Mouse (Mus musculus): Measurements from ENCODE around the gene Vmn1r3. TPM values are rescaled to one million over a fixed set of nuclear protein-coding genes. Genes with fewer than 3 reads are reported as not detected.
"Not testable (repeated sequence)": the region's sequence is repeated elsewhere in the genome, so short reads cannot be mapped to it uniquely, and the experiment has no call there.

Gene Vmn1r3
- total RNA-seq (2014; rRNA removed) (not detected in 2 replicates), polyA plus RNA-seq (2012; rRNA removed) (not detected in 2 replicates)

DNA sequence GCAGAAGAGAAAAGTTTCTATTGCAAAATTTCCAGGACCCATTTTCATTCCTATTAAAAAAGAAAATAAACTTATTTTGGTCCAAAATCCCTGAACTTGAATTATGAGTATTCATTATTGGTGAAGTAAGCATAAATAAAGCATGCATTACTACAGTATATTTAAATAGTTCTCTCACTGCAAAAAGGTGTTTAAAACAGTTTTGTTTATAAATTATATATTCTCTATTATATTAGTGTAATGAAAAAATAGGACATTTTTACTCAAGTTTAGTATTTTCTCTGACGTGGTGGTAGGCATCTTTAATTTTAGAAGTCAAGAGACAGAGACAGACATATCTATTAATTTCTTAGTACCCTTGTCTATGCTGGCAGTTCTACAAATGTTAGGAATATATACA is at the start of gene Vmn1r3:
Gene Vmn1r3, minus strand, starts transcription at position 101 of the 400 bp plus-strand sequence.
- H3K79me2 ChIP-seq (ENCODE audit: control insufficient read depth, insufficient read depth, low read length); H3K4me1 ChIP-seq (ENCODE audit: control insufficient read depth, insufficient read depth, low read length); H3K27me3 ChIP-seq (ENCODE audit: control insufficient read depth, insufficient read depth, low read length); H3K9ac ChIP-seq (ENCODE audit: low read depth, low read length); H3K4me3 ChIP-seq (ENCODE audit: insufficient read depth, low read depth, low read length); DNase-seq (ENCODE audit: extremely low read depth, low read depth, low spot score); H3K27ac ChIP-seq (replicated peaks; ENCODE audit: insufficient read depth, low read depth, low read length); H3K36me3 ChIP-seq (ENCODE audit: control insufficient read depth, insufficient read depth, low read length): not testable (repeated sequence)
- 86% methylated on average over 1 of the region's 1 CpGs for WGBS

DNA sequence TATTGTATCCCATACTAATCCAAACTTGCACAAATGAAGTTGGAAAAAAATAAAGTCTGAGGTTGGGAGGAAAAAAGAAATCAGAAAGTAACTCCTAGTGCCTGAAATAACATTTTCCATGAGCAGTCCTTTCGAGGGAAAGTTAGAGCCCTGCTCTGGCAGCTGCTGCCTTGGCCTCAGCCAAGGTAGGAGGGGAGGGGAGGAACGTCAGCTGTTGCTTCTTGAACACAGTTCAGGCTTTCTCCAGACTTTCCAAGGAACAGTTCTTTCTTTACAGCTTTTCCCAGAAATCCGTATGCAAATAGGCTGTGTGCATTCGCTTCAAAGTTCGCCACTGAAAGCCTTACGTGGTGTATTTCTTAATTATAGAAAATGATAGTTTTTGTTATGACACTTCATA is 46.9 kb upstream of the Vmn1r3 start:
- no peak for DNase-seq (ENCODE audit: extremely low read depth, low read depth, low spot score)
- no peak overlapping the region for H3K4me3 ChIP-seq (ENCODE audit: insufficient read depth, low read depth, low read length)
- WGBS: 71% methylated on average over 6 of the region's 6 CpGs
- no peak overlapping the region for H3K27ac ChIP-seq (replicated peaks; ENCODE audit: insufficient read depth, low read depth, low read length)
- TF ChIP-seq CTCF (IDR thresholded peaks at IDR 0.05; ENCODE audit: low read depth, low read length) (no peak), POLR2A (IDR thresholded peaks at IDR 0.05; ENCODE audit: extremely low read depth, insufficient read depth, low read length) (no peak)
- no peaks in the 10 kb centered on the region for H3K27me3 ChIP-seq (ENCODE audit: control insufficient read depth, insufficient read depth, low read length)
- no peaks in the 10 kb centered on the region for H3K79me2 ChIP-seq (ENCODE audit: control insufficient read depth, insufficient read depth, low read length)
- H3K36me3 ChIP-seq (ENCODE audit: control insufficient read depth, insufficient read depth, low read length): no peaks in the 10 kb centered on the region
- no peaks in the 10 kb centered on the region for H3K4me1 ChIP-seq (ENCODE audit: control insufficient read depth, insufficient read depth, low read length)
- no peak overlapping the region for H3K9ac ChIP-seq (ENCODE audit: low read depth, low read length)

- Histone ChIP-seq H3K79me2 (ENCODE audit: control insufficient read depth, insufficient read depth, low read length) (no peaks in the 10 kb centered on the region), H3K27me3 (ENCODE audit: control insufficient read depth, insufficient read depth, low read length) (no peaks in the 10 kb centered on the region), H3K36me3 (ENCODE audit: control insufficient read depth, insufficient read depth, low read length) (no peaks in the 10 kb centered on the region), H3K4me1 (ENCODE audit: control insufficient read depth, insufficient read depth, low read length) (no peaks in the 10 kb centered on the region), H3K9ac (ENCODE audit: low read depth, low read length) (peak overlapping the region; percentile 57), H3K27ac (replicated peaks; ENCODE audit: insufficient read depth, low read depth, low read length) (no peak overlapping the region), H3K4me3 (ENCODE audit: insufficient read depth, low read depth, low read length) (peak overlapping the region; percentile 63)
- 5% methylated on average over 44 of the region's 48 CpGs for whole genome bisulfite sequencing
- TF ChIP-seq POLR2A (IDR thresholded peaks at IDR 0.05; ENCODE audit: extremely low read depth, insufficient read depth, low read length) (no peak), CTCF (IDR thresholded peaks at IDR 0.05; ENCODE audit: low read depth, low read length) (no peak)
- no peak for DNase-seq (ENCODE audit: extremely low read depth, low read depth, low spot score)
Observed at GRCm38 (mm10) chr4:3230908-3231684, 45.9 kb upstream of the Vmn1r3 start.

DNA sequence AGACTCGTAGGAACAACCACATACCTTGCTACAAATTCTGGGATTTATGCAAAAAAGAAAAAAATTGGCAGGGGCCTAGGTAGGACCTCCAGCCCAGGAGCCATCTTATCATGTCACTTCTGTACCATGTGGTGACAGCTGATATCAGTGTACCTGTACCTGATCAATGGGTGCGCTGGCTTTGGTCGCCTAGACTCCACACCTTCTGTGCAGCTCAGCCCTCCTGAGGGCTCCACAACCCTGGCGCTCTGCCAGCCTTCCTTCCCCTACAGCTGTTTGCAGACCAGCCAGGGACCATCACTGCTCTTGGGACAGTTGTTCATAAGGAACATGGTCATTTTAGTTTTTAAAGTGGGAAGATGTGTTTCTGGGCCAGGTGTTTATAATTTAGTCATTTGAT is 44.4 kb upstream of the Vmn1r3 start:
- Histone ChIP-seq H3K4me1 (ENCODE audit: control insufficient read depth, insufficient read depth, low read length) (no peaks in the 10 kb centered on the region), H3K4me3 (ENCODE audit: insufficient read depth, low read depth, low read length) (no peak overlapping the region), H3K79me2 (ENCODE audit: control insufficient read depth, insufficient read depth, low read length) (no peaks in the 10 kb centered on the region), H3K27ac (replicated peaks; ENCODE audit: insufficient read depth, low read depth, low read length) (no peak overlapping the region), H3K27me3 (ENCODE audit: control insufficient read depth, insufficient read depth, low read length) (0 out of 2 replicates have a peak, but pooled peaks cover 2% of the 10 kb centered on the region), H3K36me3 (ENCODE audit: control insufficient read depth, insufficient read depth, low read length) (no peaks in the 10 kb centered on the region), H3K9ac (ENCODE audit: low read depth, low read length) (no peak overlapping the region)
- WGBS: 67% methylated on average over 4 of the region's 4 CpGs
- no peak for DNase-seq (ENCODE audit: extremely low read depth, low read depth, low spot score)
- TF ChIP-seq POLR2A (IDR thresholded peaks at IDR 0.05; ENCODE audit: extremely low read depth, insufficient read depth, low read length): no peak
- TF ChIP-seq CTCF (IDR thresholded peaks at IDR 0.05; ENCODE audit: low read depth, low read length): no peak

- Histone ChIP-seq H3K9ac (ENCODE audit: low read depth, low read length) (no peak overlapping the region), H3K36me3 (ENCODE audit: control insufficient read depth, insufficient read depth, low read length) (no peaks in the 10 kb centered on the region), H3K27me3 (ENCODE audit: control insufficient read depth, insufficient read depth, low read length) (0 out of 2 replicates have a peak, but pooled peaks cover 2% of the 10 kb centered on the region), H3K27ac (replicated peaks; ENCODE audit: insufficient read depth, low read depth, low read length) (no peak overlapping the region), H3K79me2 (ENCODE audit: control insufficient read depth, insufficient read depth, low read length) (no peaks in the 10 kb centered on the region), H3K4me3 (ENCODE audit: insufficient read depth, low read depth, low read length) (no peak overlapping the region), H3K4me1 (ENCODE audit: control insufficient read depth, insufficient read depth, low read length) (no peaks in the 10 kb centered on the region)
- WGBS: 66% methylated on average over 4 of the region's 4 CpGs
- no peak for TF ChIP-seq CTCF (IDR thresholded peaks at IDR 0.05; ENCODE audit: low read depth, low read length)
- no peak for DNase-seq (ENCODE audit: extremely low read depth, low read depth, low spot score)
Observed at GRCm38 (mm10) chr4:3228476-3228875, 43.3 kb upstream of the Vmn1r3 start.

- H3K4me1 ChIP-seq (ENCODE audit: control insufficient read depth, insufficient read depth, low read length): no peaks in the 10 kb centered on the region
- no peak overlapping the region for H3K9ac ChIP-seq (ENCODE audit: low read depth, low read length)
- no peak for DNase-seq (ENCODE audit: extremely low read depth, low read depth, low spot score)
- H3K4me3 ChIP-seq (ENCODE audit: insufficient read depth, low read depth, low read length): no peak overlapping the region
- TF ChIP-seq CTCF (IDR thresholded peaks at IDR 0.05; ENCODE audit: low read depth, low read length): no peak
- TF ChIP-seq POLR2A (IDR thresholded peaks at IDR 0.05; ENCODE audit: extremely low read depth, insufficient read depth, low read length): no peak
- 0 out of 2 replicates have a peak, but pooled peaks cover 2% of the 10 kb centered on the region for H3K27me3 ChIP-seq (ENCODE audit: control insufficient read depth, insufficient read depth, low read length)
- no peaks in the 10 kb centered on the region for H3K36me3 ChIP-seq (ENCODE audit: control insufficient read depth, insufficient read depth, low read length)
- H3K27ac ChIP-seq (replicated peaks; ENCODE audit: insufficient read depth, low read depth, low read length): no peak overlapping the region
- no peaks in the 10 kb centered on the region for H3K79me2 ChIP-seq (ENCODE audit: control insufficient read depth, insufficient read depth, low read length)
- WGBS: 67% methylated on average over 5 of the region's 5 CpGs
Observed at GRCm38 (mm10) chr4:3227751-3228150, 42.6 kb upstream of the Vmn1r3 start.
